Mouse (Mus musculus) forebrain, embryonic 10.5 days (tissue): ENCODE measurements around the gene Eif2b3. TPM values are rescaled to one million over a fixed set of nuclear protein-coding genes. Genes with fewer than 3 reads are reported as not detected.
A peak's percentile ranks its signal among the peaks of the same experiment; 100 is the strongest.

Experiments used
- DNase-seq: peaks from one replicate; pipeline ENCODE4 v3.0.0-alpha.2; 2017; ENCODE audit warnings: low spot score; ENCODE audit errors: extremely low spot score
- H3K27ac ChIP-seq: fragments of 300-500 bp; sonication (generic); 2 replicates; pipeline ENCODE4 v1.5.1; 2016; ENCODE audit warnings: mild to moderate bottlenecking
- H3K27me3 ChIP-seq: fragments of 300-500 bp; sonication (generic); 2 replicates; pipeline ENCODE4 v1.6.1; 2016; ENCODE audit warnings: mild to moderate bottlenecking; ENCODE audit not compliant: poor library complexity, severe bottlenecking
- H3K36me3 ChIP-seq: fragments of 300-500 bp; sonication (generic); replicated peaks from 2 replicates; pipeline ENCODE4 v1.6.1; 2016; ENCODE audit warnings: mild to moderate bottlenecking, moderate library complexity
- H3K4me1 ChIP-seq: fragments of 300-500 bp; sonication (generic); 2 replicates; pipeline ENCODE4 v1.6.1; 2016
- H3K4me3 ChIP-seq: fragments of 300-500 bp; sonication (generic); 2 replicates; pipeline ENCODE4 v1.5.1; 2016; ENCODE audit warnings: mild to moderate bottlenecking, moderate library complexity
- H3K9me3 ChIP-seq: fragments of 300-500 bp; sonication (generic); 2 replicates; pipeline ENCODE4 v1.6.1; 2016; ENCODE audit warnings: mild to moderate bottlenecking, moderate library complexity
- WGBS: fragments of 180-500 bp; shearing (Covaris S2); methylation state at CpG from one replicate; pipeline ENCODE4 v1.1.7; 2016; 5-methylcytosine and 5-hydroxymethylcytosine counted together
- polyA plus RNA-seq: library from polyadenylated mRNA; unstranded; fragments of >200 nt; fragmentation: Nextera tagmentation; extraction: Ambion mirVana; gene quantifications from 2 replicates; pipeline ENCODE4 v1.2.1, GENCODE M21; 2016

Gene Eif2b3
- polyA plus RNA-seq, 1 experiment from 2014 or later, result 52.1 TPM

DNA sequence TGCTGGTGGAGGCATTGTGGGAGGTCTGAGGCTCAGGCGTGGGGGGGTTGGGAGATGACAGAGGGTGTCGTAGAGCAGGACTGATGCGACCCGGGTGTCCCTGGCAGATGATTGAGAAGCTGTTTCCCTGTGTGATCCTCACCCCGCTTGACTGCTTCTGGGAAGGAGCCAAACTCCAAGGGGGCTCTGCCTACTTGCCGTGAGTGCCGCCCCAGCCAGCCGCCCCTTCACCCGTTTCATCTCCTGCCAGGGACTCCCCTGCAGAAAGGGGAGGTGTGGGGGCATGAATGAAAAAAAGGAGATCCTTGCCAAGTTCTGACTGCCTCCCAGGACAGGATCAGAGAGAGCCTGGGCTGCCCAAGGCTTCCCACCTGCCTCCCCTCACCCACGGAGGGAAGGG is 85.9 kb downstream of the Eif2b3 start:
- WGBS, result 85% methylated on average over 10 of the region's 10 CpGs
- Histone ChIP-seq H3K27me3 (peaks cover 4% of the 10 kb centered on the region; the same call in 1 of the 2 replicates), H3K36me3 (peaks cover 56% of the 10 kb centered on the region)

GRCm38 (mm10) chr4:117107813-117108523 is 88.8 kb downstream of the Eif2b3 start:
- Histone ChIP-seq H3K36me3 (peaks cover 76% of the 10 kb centered on the region), H3K27me3 (peaks cover 4% of the 10 kb centered on the region; the same call in 1 of the 2 replicates), H3K9me3 (no peaks in the 10 kb centered on the region), H3K4me3 (no peak overlapping the region), H3K4me1 (peaks cover 10% of the 10 kb centered on the region; the same call in 1 of the 2 replicates), H3K27ac (no peak overlapping the region)
- no peak for DNase-seq
- WGBS, result 90% methylated on average over 18 of the region's 18 CpGs

More for the DNA sequence above, 85.9 kb downstream of the Eif2b3 start:
- H3K9me3 ChIP-seq, result no peaks in the 10 kb centered on the region
- H3K4me1 ChIP-seq, result peaks cover 19% of the 10 kb centered on the region
- DNase-seq, result no peak
- no peak overlapping the region for H3K27ac ChIP-seq
- no peak overlapping the region for H3K4me3 ChIP-seq

DNA sequence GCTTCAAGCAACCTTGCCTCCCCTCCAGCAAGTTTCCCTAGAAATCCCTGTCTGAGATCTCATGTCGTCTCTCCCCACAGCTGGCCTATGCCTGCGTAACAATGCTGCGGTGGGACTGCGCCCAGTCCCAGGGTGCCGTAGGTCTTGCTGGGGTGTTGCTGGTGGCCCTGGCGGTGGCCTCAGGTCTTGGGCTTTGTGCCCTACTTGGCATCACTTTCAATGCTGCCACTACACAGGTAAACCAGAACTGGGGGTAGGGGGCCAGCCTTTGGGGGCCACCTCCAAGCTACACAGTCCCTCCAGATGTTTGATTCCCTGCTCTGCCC is 89.3 kb downstream of the Eif2b3 start:
- no peak overlapping the region for H3K27ac ChIP-seq
- H3K36me3 ChIP-seq, result peaks cover 80% of the 10 kb centered on the region
- 95% methylated on average over 6 of the region's 6 CpGs for WGBS
- peaks cover 10% of the 10 kb centered on the region; the same call in 1 of the 2 replicates for H3K4me1 ChIP-seq
- no peaks in the 10 kb centered on the region for H3K9me3 ChIP-seq
- H3K27me3 ChIP-seq, result peaks cover 4% of the 10 kb centered on the region; the same call in 1 of the 2 replicates
- DNase-seq, result no peak
- H3K4me3 ChIP-seq, result no peak overlapping the region

- no peak for DNase-seq
- Histone ChIP-seq H3K27ac (no peak overlapping the region), H3K4me3 (no peak overlapping the region), H3K36me3 (peaks cover 82% of the 10 kb centered on the region), H3K9me3 (no peaks in the 10 kb centered on the region), H3K27me3 (no peaks in the 10 kb centered on the region; the same call in 1 of the 2 replicates), H3K4me1 (peaks cover 10% of the 10 kb centered on the region; the same call in 1 of the 2 replicates)
- 95% methylated on average over 25 of the region's 25 CpGs for WGBS
Observed at GRCm38 (mm10) chr4:117109330-117109729, 90.1 kb downstream of the Eif2b3 start.

- 91% methylated on average over 13 of the region's 13 CpGs for WGBS
- Histone ChIP-seq H3K4me3 (no peak overlapping the region), H3K4me1 (peaks cover 6% of the 10 kb centered on the region; the same call in 1 of the 2 replicates), H3K27ac (no peak overlapping the region), H3K9me3 (no peaks in the 10 kb centered on the region), H3K36me3 (peaks cover 81% of the 10 kb centered on the region), H3K27me3 (no peaks in the 10 kb centered on the region)
- DNase-seq, result no peak
Observed at GRCm38 (mm10) chr4:117110249-117110648, 91.0 kb downstream of the Eif2b3 start.

DNA sequence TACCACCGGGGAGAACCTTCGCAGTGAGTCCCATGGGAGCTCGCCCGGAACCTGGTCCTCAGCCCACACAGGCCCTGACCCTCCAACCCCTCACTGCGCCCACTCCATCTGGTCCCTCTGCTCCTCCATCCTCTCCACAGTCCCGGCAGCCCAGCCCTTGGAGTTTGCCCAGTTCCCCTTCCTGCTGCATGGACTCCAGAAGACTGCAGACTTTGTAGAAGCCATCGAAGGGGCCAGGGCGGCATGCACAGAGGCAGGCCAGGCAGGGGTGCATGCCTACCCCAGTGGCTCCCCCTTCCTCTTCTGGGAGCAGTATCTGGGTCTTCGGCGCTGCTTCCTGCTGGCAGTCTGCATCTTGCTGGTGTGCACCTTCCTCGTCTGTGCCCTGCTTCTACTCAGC is 91.8 kb downstream of the Eif2b3 start:
- Histone ChIP-seq H3K27me3 (no peaks in the 10 kb centered on the region), H3K36me3 (peaks cover 78% of the 10 kb centered on the region), H3K27ac (no peak overlapping the region), H3K4me1 (no peaks in the 10 kb centered on the region), H3K9me3 (no peaks in the 10 kb centered on the region), H3K4me3 (no peak overlapping the region)
- WGBS, result 96% methylated on average over 11 of the region's 11 CpGs
- no peak for DNase-seq

- no peaks in the 10 kb centered on the region for H3K27me3 ChIP-seq
- 0 out of 2 replicates have a peak overlapping the region, but pooled peaks have one; percentile 40 for H3K27ac ChIP-seq
- H3K4me1 ChIP-seq, result no peaks in the 10 kb centered on the region
- 82% methylated on average over 1 of the region's 1 CpGs for WGBS
- peaks cover 69% of the 10 kb centered on the region for H3K36me3 ChIP-seq
- DNase-seq, result no peak
- no peaks in the 10 kb centered on the region for H3K9me3 ChIP-seq
- H3K4me3 ChIP-seq, result no peak overlapping the region
Observed at GRCm38 (mm10) chr4:117113237-117113636, 94.0 kb downstream of the Eif2b3 start.

- peaks cover 45% of the 10 kb centered on the region for H3K36me3 ChIP-seq
- no peak overlapping the region for H3K27ac ChIP-seq
- H3K4me3 ChIP-seq, result no peak overlapping the region
- no peaks in the 10 kb centered on the region for H3K27me3 ChIP-seq
- H3K9me3 ChIP-seq, result no peaks in the 10 kb centered on the region
- WGBS, result 92% methylated on average over 5 of the region's 5 CpGs
- H3K4me1 ChIP-seq, result peaks cover 6% of the 10 kb centered on the region
- no peak for DNase-seq
Observed at GRCm38 (mm10) chr4:117115592-117115991, 96.4 kb downstream of the Eif2b3 start.

- H3K27ac ChIP-seq, result no peak overlapping the region
- WGBS, result 97% methylated on average over 7 of the region's 7 CpGs
- H3K4me1 ChIP-seq, result peaks cover 21% of the 10 kb centered on the region
- no peak for DNase-seq
- H3K27me3 ChIP-seq, result no peaks in the 10 kb centered on the region
- H3K9me3 ChIP-seq, result no peaks in the 10 kb centered on the region
- H3K4me3 ChIP-seq, result no peak overlapping the region
- H3K36me3 ChIP-seq, result peaks cover 25% of the 10 kb centered on the region
Observed at GRCm38 (mm10) chr4:117117931-117118330, 98.7 kb downstream of the Eif2b3 start.

DNA sequence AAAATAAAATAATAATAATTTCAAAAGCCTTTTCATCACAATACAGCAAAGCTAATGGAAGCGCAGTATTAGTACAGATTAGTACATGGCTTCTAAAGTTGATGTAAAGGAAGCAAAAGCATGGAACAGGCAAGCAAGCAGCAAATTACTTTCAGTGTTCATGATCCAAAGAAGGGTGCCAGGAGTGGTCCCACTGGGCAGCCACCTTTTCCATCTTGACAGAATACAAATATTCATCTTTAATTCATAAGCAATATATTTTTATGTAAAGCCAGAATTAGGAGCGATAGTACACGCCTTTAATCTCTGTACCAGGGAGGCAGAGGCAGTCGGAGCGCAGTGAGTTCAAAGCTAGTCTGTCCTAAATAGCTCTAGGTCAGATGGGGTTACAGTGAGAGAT is 100.4 kb downstream of the Eif2b3 start:
- 79% methylated on average over 5 of the region's 5 CpGs for WGBS
- peaks cover 9% of the 10 kb centered on the region for H3K36me3 ChIP-seq

GRCm38 (mm10) chr4:117120052-117120444 is 100.8 kb downstream of the Eif2b3 start:
- H3K4me3 ChIP-seq, result peak overlapping the region; percentile 70
- peaks cover 5% of the 10 kb centered on the region for H3K36me3 ChIP-seq
- WGBS, result 7% methylated on average over 10 of the region's 10 CpGs
- no peaks in the 10 kb centered on the region for H3K9me3 ChIP-seq
- no peak for DNase-seq
- peak overlapping the region; percentile 90 for H3K27ac ChIP-seq
- H3K27me3 ChIP-seq, result no peaks in the 10 kb centered on the region
- peaks cover 31% of the 10 kb centered on the region for H3K4me1 ChIP-seq

More for the DNA sequence above, 100.4 kb downstream of the Eif2b3 start:
- H3K27me3 ChIP-seq, result no peaks in the 10 kb centered on the region
- H3K4me1 ChIP-seq, result peaks cover 27% of the 10 kb centered on the region
- no peaks in the 10 kb centered on the region for H3K9me3 ChIP-seq
- H3K4me3 ChIP-seq, result peak overlapping the region; percentile 70
- peak overlapping the region; percentile 90 for H3K27ac ChIP-seq
- DNase-seq, result no peak

GRCm38 (mm10) chr4:117120445-117121414 is 101.5 kb downstream of the Eif2b3 start:
- Histone ChIP-seq H3K4me1 (peaks cover 38% of the 10 kb centered on the region), H3K27ac (peak overlapping the region; percentile 90), H3K36me3 (no peaks in the 10 kb centered on the region), H3K27me3 (no peaks in the 10 kb centered on the region), H3K9me3 (no peaks in the 10 kb centered on the region), H3K4me3 (peak overlapping the region; percentile 70)
- peak; percentile 93 for DNase-seq
- WGBS, result under 1% methylated on average over 69 of the region's 69 CpGs
